Mouse (Mus musculus) forebrain, embryonic 12.5 days (tissue): Measurements from ENCODE around the gene Med24. TPM values are rescaled to one million over a fixed set of nuclear protein-coding genes. Genes with fewer than 3 reads are reported as not detected.
"Not testable (repeated sequence)": the region's sequence is repeated elsewhere in the genome, so short reads cannot be mapped to it uniquely, and the experiment has no call there.

Source experiments
- ATAC-seq: fragments of 200-750 bp; cut with Nextera tagmentation; 2 replicates; pipeline ENCODE4 v1.8.0; 2017; ENCODE audit warnings: moderate TSS enrichment; ENCODE audit not compliant: low FRiP score
- H3K27ac ChIP-seq: fragments of 300-500 bp; sonication (generic); 2 replicates; pipeline ENCODE4 v1.5.1; 2016; ENCODE audit warnings: mild to moderate bottlenecking
- H3K27me3 ChIP-seq: fragments of 300-500 bp; sonication (generic); 2 replicates; pipeline ENCODE4 v1.6.1; 2016; ENCODE audit warnings: mild to moderate bottlenecking
- H3K36me3 ChIP-seq: fragments of 300-500 bp; sonication (generic); replicated peaks from 2 replicates; pipeline ENCODE4 v1.6.1; 2016; ENCODE audit warnings: mild to moderate bottlenecking
- H3K4me1 ChIP-seq: fragments of 300-500 bp; sonication (generic); 2 replicates; pipeline ENCODE4 v1.6.1; 2016
- H3K4me2 ChIP-seq: fragments of 300-500 bp; sonication (generic); 2 replicates; pipeline ENCODE4 v1.6.1; 2016; ENCODE audit warnings: mild to moderate bottlenecking, moderate library complexity
- H3K4me3 ChIP-seq: fragments of 300-500 bp; sonication (generic); replicated peaks from 2 replicates; pipeline ENCODE4 v1.5.1; 2016; ENCODE audit warnings: mild to moderate bottlenecking
- H3K9ac ChIP-seq: fragments of 300-500 bp; sonication (generic); 2 replicates; pipeline ENCODE4 v1.6.1; 2016; ENCODE audit warnings: mild to moderate bottlenecking
- H3K9me3 ChIP-seq: fragments of 300-500 bp; sonication (generic); 2 replicates; pipeline ENCODE4 v1.6.1; 2016
- WGBS: fragments of 180-500 bp; shearing (Covaris S2); methylation state at CpG from one replicate; pipeline ENCODE4 v1.1.7; 2016; 5-methylcytosine and 5-hydroxymethylcytosine counted together
- polyA plus RNA-seq: library from polyadenylated mRNA; unstranded; fragments of >200 nt; fragmentation: Nextera tagmentation; extraction: Ambion mirVana; gene quantifications from 2 replicates; pipeline ENCODE4 v1.2.1, GENCODE M21; 2016

Gene Med24
- polyA plus RNA-seq, 1 experiment from 2014 or later, result 88.1 TPM

DNA sequence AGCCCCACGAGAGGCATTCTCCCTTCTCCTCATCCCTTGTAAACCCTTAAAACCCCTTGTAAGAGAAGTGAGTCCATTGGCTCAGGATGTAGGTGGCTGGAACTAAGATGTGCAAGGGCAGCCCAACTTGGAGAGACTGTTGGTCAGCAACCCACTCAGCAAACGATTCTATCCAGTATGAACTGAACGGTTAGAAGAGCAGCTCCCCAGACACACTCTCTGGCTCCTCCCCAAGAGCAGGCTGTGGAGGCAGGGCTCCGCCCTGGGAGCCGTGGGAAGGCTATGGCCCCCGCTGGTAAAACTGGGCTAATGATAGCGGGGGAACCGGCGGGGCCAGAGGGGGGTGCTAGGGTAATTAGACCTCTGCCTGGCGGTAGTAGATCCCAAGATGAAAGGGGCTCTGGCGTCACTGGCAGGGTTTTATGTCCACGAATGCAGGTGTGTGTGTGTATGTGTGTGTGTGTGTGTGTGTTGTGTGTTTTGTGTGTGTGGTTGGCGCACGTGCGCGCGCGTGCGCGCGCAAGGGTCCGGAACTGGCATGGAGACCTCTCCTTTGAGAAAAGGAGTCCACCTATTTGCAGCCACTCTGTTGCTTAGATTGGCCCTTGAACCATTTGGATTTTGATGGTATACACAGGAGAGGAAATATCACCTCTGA lies 11.3 kb upstream of the Med24 start, which contains the start of gene Thra:
Gene Thra (plus strand): TSS at position 246 of the 658 bp plus-strand sequence.
- peak within 1 kb of the TSS; percentile 94 for H3K9ac ChIP-seq
- under 1% methylated on average over 22 of the region's 22 CpGs for WGBS
- H3K4me2 ChIP-seq, result peak within 1 kb of the TSS; percentile 74
- peak within 1 kb of the TSS; percentile 98 for H3K27ac ChIP-seq
- H3K4me3 ChIP-seq, result peak within 1 kb of the TSS; percentile 84
- H3K4me1 ChIP-seq, result peaks cover 64% of the 10 kb centered on the region
- no peaks in the 10 kb centered on the region for H3K9me3 ChIP-seq
- ATAC-seq, result peak; percentile 73
- H3K36me3 ChIP-seq, result no peaks in the 10 kb centered on the region
- no peaks in the 10 kb centered on the region for H3K27me3 ChIP-seq

DNA sequence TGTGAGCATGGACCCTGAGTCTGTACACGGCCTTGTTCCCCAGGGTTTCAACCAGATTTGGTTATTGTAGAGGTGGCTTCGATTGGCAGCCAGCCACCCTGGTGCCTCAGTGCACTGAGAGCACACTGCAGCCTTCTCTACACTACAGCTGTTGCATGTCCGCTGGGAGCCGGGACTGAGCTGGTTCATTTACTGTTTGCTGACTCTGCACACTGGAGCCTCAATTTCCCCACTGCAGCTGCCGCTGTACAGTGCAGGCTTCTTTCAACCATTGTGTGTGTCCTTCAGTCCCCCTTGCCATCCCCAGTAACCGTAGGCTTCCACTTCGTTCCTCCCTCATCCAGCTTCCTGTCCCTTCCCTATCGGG lies 10.8 kb upstream of the Med24 start:
- Histone ChIP-seq H3K36me3 (no peaks in the 10 kb centered on the region), H3K9ac (peak overlapping the region; percentile 94), H3K4me1 (peaks cover 59% of the 10 kb centered on the region), H3K4me3 (peak overlapping the region; percentile 84), H3K9me3 (no peaks in the 10 kb centered on the region), H3K27me3 (no peaks in the 10 kb centered on the region), H3K27ac (peak overlapping the region; percentile 98), H3K4me2 (peak overlapping the region; percentile 74)
- WGBS, result 8% methylated on average over 8 of the region's 8 CpGs
- ATAC-seq, result peak; percentile 31; the same call in 1 of the 2 replicates

DNA sequence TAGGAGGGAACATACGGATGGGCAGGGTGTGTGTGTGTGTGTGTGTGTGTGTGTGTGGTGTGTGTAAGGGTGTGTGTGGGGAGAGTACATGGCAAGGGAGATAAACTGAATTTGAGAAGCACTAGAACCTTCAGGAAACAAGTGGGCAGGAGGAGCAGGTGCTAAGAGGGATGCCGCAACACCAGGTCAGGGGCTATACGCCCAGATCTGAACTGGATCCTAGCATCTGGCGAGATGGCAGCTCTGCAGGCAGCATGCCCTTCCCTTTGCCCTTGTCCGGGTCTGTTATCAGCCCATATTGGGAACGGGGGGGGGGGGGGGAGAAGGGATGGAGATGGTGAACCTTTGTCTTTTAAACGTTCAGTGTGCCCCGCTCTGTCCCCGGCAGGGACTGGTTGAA lies 9.7 kb upstream of the Med24 start:
- Histone ChIP-seq H3K9me3 (0 out of 2 replicates have a peak, but pooled peaks cover 5% of the 10 kb centered on the region), H3K4me3 (no peak overlapping the region), H3K36me3 (no peaks in the 10 kb centered on the region), H3K27ac (peak overlapping the region; percentile 82), H3K27me3 (no peaks in the 10 kb centered on the region), H3K4me1 (peaks cover 48% of the 10 kb centered on the region), H3K9ac (no peak overlapping the region), H3K4me2 (peak overlapping the region; percentile 1; the same call in 1 of the 2 replicates)
- 71% methylated on average over 7 of the region's 9 CpGs for WGBS
- no peak for ATAC-seq

DNA sequence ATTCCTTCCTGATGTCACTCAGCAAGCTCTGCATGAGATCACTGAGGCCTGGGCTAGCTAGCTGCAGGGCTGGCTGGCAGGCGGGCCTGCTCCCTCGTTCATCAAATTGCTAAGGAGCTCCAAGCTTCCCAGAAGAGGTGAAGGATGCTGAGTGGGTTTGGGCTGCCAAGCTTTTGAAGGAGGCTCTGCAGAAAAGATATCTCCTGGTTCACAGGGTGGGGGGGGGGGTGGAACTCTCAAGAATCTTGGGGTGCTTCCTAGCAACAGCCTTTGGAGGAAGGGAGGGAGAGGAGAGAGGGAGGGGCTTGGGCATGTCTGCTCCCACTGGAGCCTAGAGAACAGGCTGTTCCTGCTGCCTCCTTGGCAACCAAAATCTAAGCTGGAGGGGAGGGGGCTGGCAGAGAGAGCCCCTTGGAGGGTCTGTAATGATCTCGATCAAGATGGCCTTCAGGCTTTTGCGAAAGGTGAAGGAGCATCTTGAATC lies 9.2 kb upstream of the Med24 start:
- Histone ChIP-seq H3K27ac (peak overlapping the region; percentile 82), H3K4me1 (peaks cover 44% of the 10 kb centered on the region), H3K4me2 (peak overlapping the region; percentile 1; the same call in 1 of the 2 replicates), H3K27me3 (no peaks in the 10 kb centered on the region), H3K9ac (no peak overlapping the region), H3K4me3 (no peak overlapping the region), H3K36me3 (no peaks in the 10 kb centered on the region), H3K9me3 (0 out of 2 replicates have a peak, but pooled peaks cover 5% of the 10 kb centered on the region)
- WGBS, result 36% methylated on average over 4 of the region's 4 CpGs
- ATAC-seq, result no peak

DNA sequence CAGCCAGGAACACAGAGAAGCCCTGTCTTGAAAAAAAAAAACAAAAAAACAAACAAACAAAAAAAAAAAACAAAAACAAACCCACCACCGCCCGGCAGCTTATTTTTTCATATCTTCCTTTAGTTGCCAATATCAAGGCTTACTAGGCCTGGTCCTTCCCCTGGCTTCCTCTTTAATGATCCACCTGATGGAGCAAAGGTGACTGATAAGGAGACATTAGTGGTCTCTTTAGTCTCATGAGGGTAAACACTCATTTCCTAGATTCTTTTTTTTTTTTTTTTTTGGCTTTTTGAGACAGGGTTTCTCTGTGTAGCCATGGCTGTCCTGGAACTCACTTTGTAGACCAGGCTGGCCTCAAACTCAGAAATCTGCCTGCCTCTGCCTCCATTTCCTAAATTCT lies 8.0 kb upstream of the Med24 start:
- not testable (repeated sequence) for H3K4me2 ChIP-seq, ATAC-seq, H3K36me3 ChIP-seq, H3K4me3 ChIP-seq, H3K9me3 ChIP-seq, H3K27ac ChIP-seq, H3K27me3 ChIP-seq, H3K9ac ChIP-seq
- WGBS, result 96% methylated on average over 2 of the region's 2 CpGs
- peaks cover 33% of the 10 kb centered on the region for H3K4me1 ChIP-seq

DNA sequence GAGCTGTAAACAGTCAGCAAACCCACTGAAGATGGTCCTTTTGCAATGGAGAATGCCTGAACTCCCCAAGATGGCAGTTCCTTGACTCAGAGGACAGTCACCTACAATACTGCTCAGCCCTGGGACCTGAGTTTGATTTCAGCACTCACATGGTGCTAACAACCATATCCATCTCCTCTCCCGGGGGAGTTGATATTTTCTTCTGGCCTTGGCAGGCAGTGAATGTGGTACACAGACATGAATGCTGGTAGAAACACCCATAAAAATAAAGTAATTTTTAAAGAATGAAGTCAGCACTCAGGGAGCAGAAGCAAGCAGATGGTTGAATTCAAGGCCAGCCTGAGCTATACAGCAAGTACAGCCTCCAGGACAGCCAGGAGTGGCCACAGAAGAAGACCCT lies 6.9 kb upstream of the Med24 start:
- Histone ChIP-seq H3K9me3 (0 out of 2 replicates have a peak, but pooled peaks cover 5% of the 10 kb centered on the region), H3K9ac (no peak overlapping the region), H3K36me3 (no peaks in the 10 kb centered on the region), H3K27ac (no peak overlapping the region), H3K4me3 (no peak overlapping the region), H3K27me3 (no peaks in the 10 kb centered on the region), H3K4me1 (peaks cover 31% of the 10 kb centered on the region), H3K4me2 (no peak overlapping the region)
- 100% methylated on average over 1 of the region's 1 CpGs for WGBS
- no peak for ATAC-seq

DNA sequence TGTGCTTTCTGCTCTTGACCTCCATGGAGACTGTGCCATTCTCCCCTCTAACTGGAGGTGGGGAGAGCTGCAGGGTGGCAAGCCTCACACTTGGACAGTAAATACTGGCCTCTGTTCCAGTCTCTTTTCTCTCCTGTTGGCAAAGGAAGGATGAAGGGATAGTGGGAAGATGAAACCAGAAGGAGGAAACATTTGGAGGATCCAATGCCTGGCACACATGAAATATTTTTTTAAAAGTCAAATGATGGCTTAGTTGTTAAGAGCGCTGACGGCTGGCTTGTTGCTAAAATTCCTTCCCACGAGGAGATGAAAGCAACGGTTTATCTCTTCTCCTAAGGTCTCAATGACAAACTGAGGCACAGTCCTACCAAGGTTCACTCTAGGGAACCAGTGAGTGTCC lies 5.9 kb upstream of the Med24 start:
- WGBS, result 93% methylated on average over 4 of the region's 4 CpGs
- no peak overlapping the region for H3K9ac ChIP-seq
- ATAC-seq, result no peak

DNA sequence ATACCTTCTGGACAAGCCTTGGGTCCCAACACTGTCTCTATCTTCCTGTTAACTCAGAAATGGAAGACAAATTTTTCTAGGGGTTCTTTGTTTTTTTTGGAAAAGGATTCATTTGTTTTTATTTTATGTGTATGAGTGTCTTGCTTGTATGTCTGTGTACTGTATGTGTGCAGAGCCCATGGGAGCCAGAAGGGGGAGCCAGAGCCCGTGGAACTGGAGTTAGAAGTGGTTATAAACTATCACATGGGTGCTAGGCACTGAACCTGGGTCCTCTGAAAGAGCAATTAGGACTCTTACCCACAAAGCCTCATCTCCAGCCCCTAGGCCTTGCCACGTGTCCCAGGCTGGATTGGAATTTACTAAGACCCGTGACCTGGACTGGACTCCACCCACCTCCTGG lies 4.8 kb upstream of the Med24 start:
- H3K4me2 ChIP-seq, result no peak overlapping the region
- H3K9me3 ChIP-seq, result 0 out of 2 replicates have a peak, but pooled peaks cover 5% of the 10 kb centered on the region
- H3K27me3 ChIP-seq, result no peaks in the 10 kb centered on the region
- peaks cover 15% of the 10 kb centered on the region for H3K4me1 ChIP-seq
- no peak overlapping the region for H3K9ac ChIP-seq
- H3K36me3 ChIP-seq, result no peaks in the 10 kb centered on the region
- H3K27ac ChIP-seq, result no peak overlapping the region
- ATAC-seq, result no peak
- no peak overlapping the region for H3K4me3 ChIP-seq
- 78% methylated on average over 3 of the region's 3 CpGs for WGBS

More for the DNA sequence above, 5.9 kb upstream of the Med24 start:
- Histone ChIP-seq H3K27ac (no peak overlapping the region), H3K36me3 (no peaks in the 10 kb centered on the region), H3K9me3 (0 out of 2 replicates have a peak, but pooled peaks cover 5% of the 10 kb centered on the region), H3K4me1 (peaks cover 20% of the 10 kb centered on the region), H3K4me2 (no peak overlapping the region), H3K4me3 (no peak overlapping the region), H3K27me3 (no peaks in the 10 kb centered on the region)

DNA sequence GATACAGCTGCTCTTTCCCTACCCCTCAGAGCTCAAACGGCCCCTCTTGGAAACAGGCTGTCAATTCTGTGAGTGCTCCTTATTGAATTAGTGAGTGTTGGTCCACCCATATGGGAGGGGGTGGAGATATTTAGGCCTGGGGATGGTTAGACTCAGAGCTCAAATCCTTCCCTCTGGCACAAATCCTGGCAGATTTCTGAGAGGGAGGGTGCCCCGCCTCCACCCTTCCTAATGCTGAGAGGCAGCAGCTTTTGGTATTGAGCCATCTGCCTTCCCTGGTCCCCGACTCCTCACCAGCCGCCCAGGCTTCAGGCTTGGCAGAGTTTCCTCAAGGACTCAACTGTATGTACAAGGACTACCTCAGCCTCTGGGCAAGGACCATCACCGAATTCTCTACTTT lies 1.9 kb upstream of the Med24 start:
- Histone ChIP-seq H3K27ac (no peak overlapping the region), H3K9ac (no peak overlapping the region), H3K36me3 (peaks cover 16% of the 10 kb centered on the region), H3K4me3 (no peak overlapping the region), H3K27me3 (no peaks in the 10 kb centered on the region), H3K4me1 (peaks cover 13% of the 10 kb centered on the region), H3K4me2 (no peak overlapping the region), H3K9me3 (0 out of 2 replicates have a peak, but pooled peaks cover 5% of the 10 kb centered on the region)
- ATAC-seq, result no peak
- 75% methylated on average over 5 of the region's 5 CpGs for WGBS

DNA sequence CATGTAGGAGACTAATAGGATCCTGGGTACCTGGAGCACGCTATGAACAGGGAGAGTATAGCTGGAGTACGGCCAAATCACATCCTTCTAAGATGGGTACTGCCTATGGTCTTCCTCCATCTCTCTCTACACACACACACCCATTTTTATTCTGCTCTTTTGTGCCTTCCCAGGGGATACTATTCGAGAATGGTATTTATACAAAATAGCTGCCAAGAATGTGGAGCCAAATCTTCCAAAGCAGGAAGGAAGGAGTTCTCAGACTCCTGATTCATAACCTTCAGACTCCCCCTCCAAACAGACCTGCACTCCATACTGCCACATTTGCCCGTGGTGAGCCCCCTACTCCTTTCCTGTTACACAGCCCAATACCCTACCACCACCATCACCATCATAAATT lies 1.5 kb upstream of the Med24 start:
- Histone ChIP-seq H3K4me2 (no peak overlapping the region), H3K4me1 (peaks cover 13% of the 10 kb centered on the region), H3K27ac (no peak overlapping the region), H3K27me3 (no peaks in the 10 kb centered on the region), H3K4me3 (no peak overlapping the region), H3K9ac (no peak overlapping the region), H3K36me3 (peaks cover 20% of the 10 kb centered on the region), H3K9me3 (0 out of 2 replicates have a peak, but pooled peaks cover 5% of the 10 kb centered on the region)
- no peak for ATAC-seq
- WGBS, result 63% methylated on average over 4 of the region's 4 CpGs

DNA sequence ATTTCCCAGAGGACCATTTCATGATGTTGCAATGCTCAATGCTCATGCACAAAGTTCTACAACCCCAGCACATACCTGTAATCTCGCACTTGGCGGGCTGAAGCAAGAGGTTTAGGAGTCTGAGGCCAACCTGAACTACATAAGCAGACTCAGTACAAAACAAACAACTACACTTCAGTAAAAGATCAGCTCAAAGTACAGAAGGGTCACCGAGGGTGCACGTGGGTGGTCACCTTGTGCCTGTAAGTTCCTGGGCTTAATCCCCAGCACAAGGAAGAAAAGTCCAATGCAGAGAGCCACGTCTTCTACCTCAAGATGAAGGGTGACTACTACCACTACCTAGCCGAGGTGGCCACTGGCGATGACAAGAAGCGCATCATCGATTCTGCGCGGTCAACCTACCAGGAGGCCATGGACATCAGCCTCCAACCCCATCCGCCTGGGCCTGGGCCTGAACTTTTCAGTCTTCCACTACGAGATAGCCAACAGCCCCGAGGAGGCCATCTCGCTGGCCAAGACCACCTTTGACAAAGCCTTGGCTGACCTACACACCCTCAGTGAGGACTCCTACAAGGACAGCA lies 3.2 kb downstream of the Med24 start:
- Histone ChIP-seq H3K36me3 (peaks cover 38% of the 10 kb centered on the region), H3K27ac (no peak overlapping the region), H3K4me1 (peaks cover 13% of the 10 kb centered on the region), H3K27me3 (no peaks in the 10 kb centered on the region), H3K4me3 (no peak overlapping the region), H3K4me2 (no peak overlapping the region), H3K9ac (no peak overlapping the region), H3K9me3 (no peaks in the 10 kb centered on the region)
- WGBS, result 94% methylated on average over 15 of the region's 15 CpGs
- ATAC-seq, result no peak

DNA sequence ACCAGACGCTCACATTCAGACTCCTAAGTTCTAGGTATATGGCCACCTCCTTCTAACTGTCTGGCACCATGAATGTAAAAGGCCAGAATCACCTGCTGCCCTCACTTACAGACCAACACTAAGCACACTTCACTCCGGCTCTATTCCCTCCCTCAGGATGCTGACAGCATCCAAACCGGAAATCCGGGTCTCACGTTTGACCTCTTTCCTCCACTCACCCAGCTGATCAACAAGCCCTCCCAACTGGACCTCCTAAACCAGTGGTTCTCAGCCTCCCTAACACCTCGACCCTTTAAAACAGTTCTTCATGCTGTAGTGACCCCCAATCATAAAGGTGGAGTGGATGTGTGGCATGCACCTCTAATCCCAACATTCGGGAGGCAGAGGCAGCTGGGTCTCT lies 6.1 kb downstream of the Med24 start:
- no peak overlapping the region for H3K27ac ChIP-seq
- WGBS, result 86% methylated on average over 7 of the region's 7 CpGs
- H3K4me1 ChIP-seq, result peaks cover 3% of the 10 kb centered on the region
- no peak overlapping the region for H3K4me3 ChIP-seq
- peaks cover 38% of the 10 kb centered on the region for H3K36me3 ChIP-seq
- no peak overlapping the region for H3K9ac ChIP-seq
- H3K4me2 ChIP-seq, result no peak overlapping the region
- H3K9me3 ChIP-seq, result no peaks in the 10 kb centered on the region
- H3K27me3 ChIP-seq, result no peaks in the 10 kb centered on the region
- no peak for ATAC-seq
